Mouse (Mus musculus): ENCODE data around the gene Hpn.
A peak's percentile ranks its signal among the peaks of the same experiment; 100 is the strongest.

Hpn gene

GRCm38 (mm10) chr7:31082831-31083588, 32.1 kb downstream of the Hpn start:
- DNase-seq (ENCODE audit: extremely low spot score, low read depth, low spot score), result no peak

- no peak for DNase-seq (ENCODE audit: extremely low spot score, low read depth, low spot score)
Observed at GRCm38 (mm10) chr7:31082106-31082505, 33.0 kb downstream of the Hpn start.

- DNase-seq (ENCODE audit: extremely low spot score, low read depth, low spot score), result no peak
Observed at GRCm38 (mm10) chr7:31081106-31081505, 34.0 kb downstream of the Hpn start.

DNA sequence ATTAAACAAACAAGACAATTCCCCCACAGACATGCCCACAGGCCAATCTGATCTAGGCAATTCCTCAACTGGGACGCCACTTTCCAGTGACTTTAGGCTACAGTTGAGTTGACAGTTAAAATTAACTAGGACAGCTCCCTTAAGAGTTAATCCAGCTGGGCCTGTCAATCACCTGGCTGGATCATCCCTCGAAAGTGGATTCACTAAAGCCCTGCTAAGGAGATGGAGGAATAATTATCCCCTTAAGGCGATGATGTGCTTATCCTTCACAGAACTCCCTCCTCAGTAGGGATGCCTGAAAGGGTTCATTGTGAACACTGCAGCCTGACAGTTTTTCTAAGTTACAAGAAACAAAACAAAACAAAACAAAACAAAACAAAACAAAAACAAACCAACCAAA, 34.5 kb downstream of the Hpn start:
- no peak for DNase-seq (ENCODE audit: extremely low spot score, low read depth, low spot score)

- DNase-seq (ENCODE audit: extremely low spot score, low read depth, low spot score), result no peak
Observed at GRCm38 (mm10) chr7:31079670-31080069, 35.4 kb downstream of the Hpn start.

- peak; percentile 46 for DNase-seq (ENCODE audit: extremely low spot score, low read depth, low spot score)
Observed at GRCm38 (mm10) chr7:31077885-31078445, 37.1 kb downstream of the Hpn start.

- no peak for DNase-seq (ENCODE audit: extremely low spot score, low read depth, low spot score)
Observed at GRCm38 (mm10) chr7:31077470-31077869, 37.6 kb downstream of the Hpn start.

DNA sequence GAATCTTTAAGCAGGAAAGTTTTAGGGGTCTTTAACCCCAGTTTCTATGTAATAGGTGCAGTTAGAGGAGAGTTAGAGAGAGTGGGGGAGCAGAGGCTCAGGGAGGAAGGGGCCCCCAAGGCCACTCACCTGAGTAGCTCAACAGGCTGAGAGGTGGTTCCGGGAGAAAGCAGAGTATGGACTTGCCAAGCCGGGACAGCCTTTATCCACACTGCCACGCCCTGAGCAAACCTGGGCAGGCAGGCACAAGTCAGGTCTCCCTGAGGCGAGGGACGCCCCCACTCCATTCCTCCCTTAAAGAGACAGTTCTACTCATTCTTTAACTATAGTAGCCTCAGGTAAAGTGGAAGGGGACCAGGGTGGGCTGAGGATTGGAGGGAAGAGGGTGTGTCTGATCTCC, 38.6 kb downstream of the Hpn start, which contains the start of gene Fxyd3:
Gene Fxyd3, minus strand, starts transcription at position 213 of the 400 bp plus-strand sequence.
- no peak for DNase-seq (ENCODE audit: extremely low spot score, low read depth, low spot score)

DNA sequence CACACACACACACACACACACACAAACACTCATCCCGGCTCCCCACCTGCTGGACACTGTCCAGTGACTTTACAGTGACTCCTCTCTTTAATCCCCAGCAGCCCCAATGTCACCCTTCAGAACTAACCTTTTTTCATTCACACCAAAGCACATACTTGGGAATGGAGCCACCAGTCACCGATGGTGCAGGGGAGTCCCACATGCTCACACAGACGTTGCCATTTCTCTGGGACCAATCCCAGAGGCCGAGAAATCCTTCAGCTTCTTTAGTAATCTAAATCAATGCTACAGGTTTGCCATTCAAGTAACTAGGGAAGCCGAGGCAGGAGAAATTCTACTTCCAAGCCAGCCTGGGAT, 40.4 kb downstream of the Hpn start:
- DNase-seq (ENCODE audit: extremely low spot score, low read depth, low spot score), result no peak

- DNase-seq (ENCODE audit: extremely low spot score, low read depth, low spot score), result no peak
Observed at GRCm38 (mm10) chr7:31074061-31074712, 40.9 kb downstream of the Hpn start.

GRCm38 (mm10) chr7:31073546-31073945, 41.5 kb downstream of the Hpn start:
- DNase-seq (ENCODE audit: extremely low spot score, low read depth, low spot score), result no peak

DNA sequence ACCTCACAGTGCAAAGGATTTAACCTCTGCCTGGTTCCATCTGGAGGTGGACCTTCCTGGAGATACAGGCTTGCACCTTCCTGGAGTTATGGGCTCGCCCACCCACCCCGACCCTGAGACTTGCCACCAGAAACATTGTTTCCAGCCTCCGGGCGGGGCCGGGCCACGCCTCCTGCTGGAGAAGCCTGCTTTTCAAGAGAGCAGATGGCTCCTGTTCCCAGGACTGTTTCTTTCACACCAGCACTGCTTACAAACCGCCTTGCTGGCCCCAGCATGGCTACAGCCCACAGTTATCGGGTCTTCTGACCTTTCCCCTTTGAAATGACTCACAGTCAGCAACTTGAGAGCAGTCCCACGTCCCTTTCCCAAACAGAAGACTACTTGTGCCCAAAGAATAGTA, 42.8 kb downstream of the Hpn start:
- no peak for DNase-seq (ENCODE audit: extremely low spot score, low read depth, low spot score)

DNA sequence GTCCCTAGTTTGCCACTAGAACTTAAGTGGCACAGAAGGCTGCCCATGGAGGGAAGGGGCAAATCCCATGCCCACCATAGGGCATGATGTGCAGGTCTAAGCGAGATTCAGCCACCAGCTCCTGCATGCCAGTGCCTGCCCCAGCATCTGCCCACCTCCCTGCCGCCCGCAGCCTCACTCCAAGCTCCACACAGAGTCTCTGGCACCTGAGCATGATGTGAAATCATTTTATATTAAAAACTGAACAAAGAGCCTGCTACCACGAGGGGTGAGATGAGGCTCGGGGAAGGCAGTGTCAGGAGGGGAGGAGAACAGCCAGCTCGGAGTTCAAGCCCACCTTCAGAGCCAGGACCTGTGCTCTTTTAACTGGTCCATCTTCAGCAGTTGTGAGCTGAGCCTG, 44.8 kb downstream of the Hpn start:
- no peak for DNase-seq (ENCODE audit: extremely low spot score, low read depth, low spot score)

DNA sequence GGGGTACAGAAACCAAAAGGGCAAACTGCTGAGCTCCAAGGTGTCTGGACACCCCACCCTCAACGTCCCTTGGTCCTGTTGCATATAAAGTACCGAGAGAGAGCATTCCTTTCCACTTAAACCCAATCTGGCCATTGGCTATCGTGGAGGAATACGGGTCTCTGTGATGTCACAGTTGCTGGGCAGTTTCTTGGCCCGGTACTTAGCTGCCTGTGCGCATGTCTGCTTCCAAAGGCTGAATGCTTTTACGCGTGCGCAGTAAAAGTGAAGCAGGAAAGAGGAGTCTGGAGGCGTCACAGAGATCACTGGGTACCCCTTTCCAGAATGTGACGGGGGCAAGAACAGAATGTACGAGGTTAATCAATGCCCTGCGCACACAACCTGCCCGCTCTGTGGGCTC, 45.6 kb downstream of the Hpn start:
- DNase-seq (ENCODE audit: extremely low spot score, low read depth, low spot score), result no peak

DNA sequence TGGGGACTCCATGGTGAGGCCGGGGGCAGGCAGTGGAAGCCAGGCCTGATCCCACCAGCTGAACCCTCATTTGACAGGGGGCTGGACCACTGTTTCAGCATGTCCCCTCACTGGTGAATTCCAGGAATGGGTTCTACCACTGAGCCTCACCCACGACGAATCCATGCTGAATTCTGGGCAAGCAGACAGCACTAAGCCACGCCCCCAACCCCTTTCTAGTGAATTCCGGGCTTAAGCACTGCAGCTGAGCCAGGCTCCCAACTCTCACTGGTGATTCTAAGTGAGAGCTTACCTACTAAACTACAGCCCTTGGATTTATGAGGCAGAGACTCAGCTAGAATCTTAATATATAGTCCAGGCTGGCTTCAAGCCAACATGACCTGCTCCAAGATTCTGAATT, 47.3 kb downstream of the Hpn start:
- DNase-seq (ENCODE audit: extremely low spot score, low read depth, low spot score), result no peak

- DNase-seq (ENCODE audit: extremely low spot score, low read depth, low spot score), result no peak
Observed at GRCm38 (mm10) chr7:31063074-31063560, 52.0 kb downstream of the Hpn start.

GRCm38 (mm10) chr7:31060621-31061010, 54.5 kb downstream of the Hpn start:
- DNase-seq (ENCODE audit: extremely low spot score, low read depth, low spot score), result no peak

GRCm38 (mm10) chr7:31059919-31060620, 55.0 kb downstream of the Hpn start:
- no peak for DNase-seq (ENCODE audit: extremely low spot score, low read depth, low spot score)

GRCm38 (mm10) chr7:31059108-31059507, 56.0 kb downstream of the Hpn start, which contains the start of gene Lgi4:
Lgi4 (plus strand) TSS chr7:31059342.
- DNase-seq (ENCODE audit: extremely low spot score, low read depth, low spot score), result peak; percentile 26

- DNase-seq (ENCODE audit: extremely low spot score, low read depth, low spot score), result no peak
Observed at GRCm38 (mm10) chr7:31058211-31058610, 56.9 kb downstream of the Hpn start.

DNA sequence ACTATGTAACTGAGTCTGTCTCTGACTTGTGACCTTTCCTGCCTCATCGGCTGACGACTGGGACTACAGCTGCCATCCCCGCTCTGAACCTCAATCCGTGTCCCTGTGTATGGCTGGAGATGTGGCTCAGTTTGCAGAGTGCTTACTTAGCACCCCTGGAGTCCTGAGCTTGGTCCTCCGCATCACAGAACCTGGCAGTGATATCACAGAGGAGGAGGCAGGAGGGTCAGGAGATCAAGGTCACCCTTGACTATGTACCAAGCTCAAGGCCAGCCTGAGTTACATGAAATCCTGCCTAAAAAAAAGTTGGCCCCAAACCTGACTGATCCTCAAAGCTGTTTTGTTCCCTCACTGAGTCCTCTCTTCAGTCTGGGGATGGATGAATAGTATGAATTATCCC, 57.4 kb downstream of the Hpn start:
- DNase-seq (ENCODE audit: extremely low spot score, low read depth, low spot score), result no peak

DNA sequence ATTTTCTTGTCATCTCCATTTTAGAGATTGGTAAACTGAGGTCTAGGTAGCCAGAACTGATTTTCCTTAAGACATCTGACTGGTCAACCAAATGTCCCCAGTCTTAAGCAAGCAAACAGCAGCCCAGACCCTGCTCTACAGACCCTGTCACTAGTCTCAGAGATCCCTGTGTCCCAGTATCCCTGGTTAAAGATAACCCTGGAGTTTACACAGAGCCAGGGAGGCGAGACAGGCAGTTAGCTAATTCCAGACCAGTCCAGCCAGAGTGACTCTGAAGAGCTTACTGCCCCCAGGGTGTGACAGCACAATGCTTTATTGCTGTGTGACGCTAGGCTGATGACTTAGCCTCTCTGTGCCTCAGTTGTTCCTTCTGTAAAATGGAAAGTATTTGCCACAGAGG, 58.0 kb downstream of the Hpn start, which contains the start of gene Fxyd1:
Gene Fxyd1, minus strand, starts transcription at position 129 of the 400 bp plus-strand sequence.
- no peak for DNase-seq (ENCODE audit: extremely low spot score, low read depth, low spot score)
